Mouse (Mus musculus): ENCODE data around the gene Tssk1. TPM values are rescaled to one million over a fixed set of nuclear protein-coding genes. Genes with fewer than 3 reads are reported as not detected.
A peak's percentile ranks its signal among the peaks of the same experiment; 100 is the strongest.

Tssk1 gene
- total RNA-seq (2015) (not detected in 2 replicates), total RNA-seq (2017) (not detected in 2 replicates)

DNA sequence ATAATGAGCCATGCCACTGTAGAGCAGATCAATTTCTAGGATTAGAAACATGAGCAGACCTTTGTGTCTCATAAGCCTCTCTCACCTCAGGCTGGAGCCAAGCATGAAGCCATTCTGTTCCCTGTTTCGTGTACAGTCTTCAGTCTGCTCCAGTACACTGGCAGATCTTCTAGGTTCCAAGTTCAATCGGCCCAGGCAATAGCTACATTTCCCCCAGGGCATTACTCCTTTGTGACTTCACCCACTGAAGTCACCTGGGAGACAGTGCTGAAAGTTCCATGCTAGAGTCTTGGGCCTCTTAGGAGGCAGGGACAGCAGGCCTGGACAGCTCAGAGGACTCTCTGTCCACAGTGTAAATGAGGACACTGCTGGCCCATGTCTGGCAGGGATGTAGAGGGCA is at the start of gene Tssk1:
Tssk1 (plus strand) TSS at position 301 of the 400 bp plus-strand sequence.
- ATAC-seq (replicated peaks; ENCODE audit: poor library complexity) = no peak

DNA sequence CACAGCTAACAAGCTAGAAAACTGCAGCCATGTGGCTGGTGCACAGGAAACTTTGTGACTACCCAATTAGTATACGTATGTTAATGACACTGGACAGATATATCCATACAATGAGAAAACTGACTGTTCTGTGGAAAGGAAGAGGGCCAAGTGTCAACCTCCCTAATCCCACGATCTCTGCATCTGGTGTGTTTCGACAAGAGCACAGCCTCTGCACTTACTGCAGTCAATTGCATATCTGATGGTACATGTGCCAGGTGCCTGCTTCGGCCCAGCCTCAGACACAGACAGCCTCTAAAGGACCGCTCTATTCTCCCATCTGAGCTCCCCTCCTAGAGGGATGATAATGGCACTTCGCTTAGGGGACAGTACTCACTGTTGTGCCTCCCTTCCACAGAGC is 45.6 kb upstream of the Tssk1 start:
- ATAC-seq (replicated peaks; ENCODE audit: poor library complexity) = peak; percentile 88

DNA sequence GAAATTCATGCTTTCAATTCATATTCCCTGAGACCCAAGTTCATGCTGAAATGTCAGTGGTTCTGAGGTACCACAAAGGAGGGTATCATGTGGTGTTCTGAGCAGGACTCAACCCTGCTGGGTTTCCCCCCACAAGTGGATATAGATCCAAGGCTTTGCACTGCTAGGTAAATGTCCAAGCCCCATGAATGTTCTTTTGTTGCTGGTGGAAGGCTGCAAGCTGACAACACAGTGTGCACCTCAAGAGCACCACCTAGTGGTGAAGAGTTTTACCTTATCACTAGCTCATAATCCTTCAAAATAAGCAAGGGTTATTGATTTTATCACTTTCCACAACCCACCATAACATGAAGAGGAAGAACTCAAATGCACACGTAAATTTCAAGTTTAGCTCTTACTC is 45.1 kb upstream of the Tssk1 start:
- peak; percentile 79 for ATAC-seq (replicated peaks; ENCODE audit: poor library complexity)

DNA sequence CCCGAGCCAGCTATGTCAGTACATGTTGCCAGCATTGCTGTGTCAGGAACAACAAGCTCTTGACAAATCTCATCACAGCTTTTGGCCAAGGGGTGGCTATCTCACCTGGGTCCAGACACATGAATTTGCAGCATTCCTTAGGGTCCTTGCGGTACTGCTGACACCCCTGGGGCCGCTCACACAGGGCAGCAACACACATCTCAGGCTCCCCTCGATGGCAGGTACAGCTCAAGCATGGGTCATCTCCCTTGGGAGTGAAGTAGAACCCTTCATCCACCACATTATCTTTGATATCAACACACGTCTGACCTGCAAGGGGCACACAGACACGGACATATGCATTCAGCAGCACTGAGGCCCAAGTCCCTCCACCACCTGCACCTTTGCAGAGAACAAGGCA is 44.5 kb upstream of the Tssk1 start:
- no peak for ATAC-seq (replicated peaks; ENCODE audit: poor library complexity)

DNA sequence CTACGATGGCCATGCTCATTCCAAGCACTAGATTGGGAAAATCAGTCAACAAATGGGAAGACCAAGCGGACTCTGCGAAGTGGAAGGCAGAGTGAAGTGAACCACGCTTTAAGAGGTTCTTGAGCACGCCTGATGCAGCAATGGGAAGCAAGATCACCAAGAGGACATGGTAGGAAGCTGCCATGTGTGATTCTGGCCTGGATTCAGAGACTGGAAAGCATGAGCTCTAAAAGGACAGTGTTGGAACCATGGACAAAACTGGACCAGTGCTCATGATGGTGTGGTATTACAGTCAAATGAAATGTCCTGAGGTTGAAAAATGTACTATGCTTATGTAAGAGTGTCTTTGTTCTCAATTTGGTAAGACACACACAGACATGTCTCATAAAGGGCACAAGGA is 42.7 kb upstream of the Tssk1 start:
- no peak for ATAC-seq (replicated peaks; ENCODE audit: poor library complexity)

DNA sequence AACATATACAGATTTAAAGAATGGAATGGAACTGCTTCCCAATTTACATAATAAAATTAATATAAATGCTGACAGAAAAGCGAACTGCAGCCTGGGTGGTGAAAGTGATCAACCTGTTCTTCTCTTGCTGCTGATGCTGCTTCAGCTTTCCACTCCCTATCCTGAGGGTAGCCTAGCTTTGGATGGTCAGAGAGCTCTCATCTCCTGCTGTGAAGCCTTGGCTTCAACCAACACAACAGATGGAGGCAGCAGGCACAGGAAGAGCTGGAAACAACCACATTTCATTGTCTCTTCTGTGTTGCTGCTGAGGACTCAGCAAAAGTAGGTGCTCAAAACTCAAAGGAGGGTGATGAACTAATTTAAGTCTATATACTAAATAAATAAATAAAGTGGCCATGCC is 42.2 kb upstream of the Tssk1 start:
- ATAC-seq (replicated peaks; ENCODE audit: poor library complexity) = no peak

DNA sequence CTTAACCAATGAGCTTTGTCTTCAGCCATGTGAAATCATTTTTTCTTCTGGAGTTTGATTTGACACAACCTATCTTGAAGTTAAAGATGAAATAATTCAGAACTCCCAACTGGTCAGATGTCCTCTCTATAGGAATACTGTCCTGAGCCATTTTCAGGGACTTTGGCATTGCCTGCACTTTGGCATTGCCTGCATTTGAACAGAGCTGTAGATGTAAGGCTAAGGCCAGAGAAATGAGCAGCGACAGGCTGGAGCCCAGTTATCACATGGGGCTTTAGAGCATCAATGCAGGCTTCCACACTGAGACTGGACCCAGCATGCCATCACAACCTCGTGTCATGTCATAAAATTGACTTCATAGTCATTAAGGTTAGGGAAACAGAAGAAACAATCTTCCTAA is 40.8 kb upstream of the Tssk1 start:
- no peak for ATAC-seq (replicated peaks; ENCODE audit: poor library complexity)

DNA sequence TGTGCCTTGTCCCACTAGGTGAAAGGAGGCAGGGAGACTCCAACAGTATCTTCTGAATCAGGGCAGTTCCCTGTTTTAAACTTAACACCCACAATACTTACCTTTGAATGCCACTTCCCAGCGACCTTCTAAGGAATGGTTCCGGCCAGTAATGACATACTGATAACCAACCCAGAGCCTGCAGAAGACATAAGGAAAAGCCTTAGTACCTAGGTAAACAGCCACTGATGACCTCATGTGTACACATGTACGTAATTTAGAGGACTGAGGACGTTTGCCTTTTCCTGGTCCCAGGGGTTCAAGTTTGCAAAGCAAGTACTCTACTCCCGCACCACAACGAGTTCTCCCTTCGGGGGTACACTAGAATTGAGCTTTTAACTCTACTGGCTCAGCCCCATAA is 36.9 kb upstream of the Tssk1 start:
- ATAC-seq (replicated peaks; ENCODE audit: poor library complexity) = no peak

DNA sequence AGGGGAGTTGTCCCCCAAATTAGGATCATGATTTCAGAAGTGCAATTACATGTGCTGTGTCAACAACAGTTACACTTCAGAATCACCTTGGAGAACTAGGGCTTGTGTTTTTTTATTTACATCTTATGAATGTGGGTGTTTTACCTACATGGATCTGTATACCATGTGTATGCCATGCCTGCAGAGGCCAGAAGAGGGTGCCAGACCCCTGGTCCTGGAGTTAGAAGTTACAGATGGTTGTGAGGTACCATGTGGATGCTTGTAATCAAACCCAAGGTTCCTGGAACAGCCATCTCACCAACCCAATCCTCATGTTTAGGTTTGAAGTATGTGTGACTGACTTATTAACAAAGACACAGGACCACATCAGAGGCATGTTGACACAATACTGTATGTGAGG is 35.4 kb upstream of the Tssk1 start:
- peak; percentile 83 for ATAC-seq (replicated peaks; ENCODE audit: poor library complexity)

DNA sequence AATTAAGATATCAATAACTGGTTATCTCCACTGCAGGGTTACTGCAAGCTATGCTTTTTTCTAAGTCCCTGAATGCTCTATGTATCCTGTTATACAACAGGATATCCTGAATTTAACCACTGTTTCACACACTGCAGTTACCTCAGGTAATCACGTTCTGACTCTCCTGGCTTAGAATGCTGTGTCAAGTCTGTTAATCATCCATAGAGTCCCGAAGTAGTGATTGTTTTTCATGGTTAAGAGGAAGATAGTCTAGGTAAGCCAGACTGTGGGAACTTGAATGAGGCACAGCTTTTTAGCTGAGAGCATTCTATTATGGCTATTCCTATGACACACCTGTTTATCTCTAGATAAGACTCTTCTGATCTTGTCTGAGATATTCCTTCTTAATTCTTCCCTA is 28.7 kb upstream of the Tssk1 start:
- ATAC-seq (replicated peaks; ENCODE audit: poor library complexity) = no peak

DNA sequence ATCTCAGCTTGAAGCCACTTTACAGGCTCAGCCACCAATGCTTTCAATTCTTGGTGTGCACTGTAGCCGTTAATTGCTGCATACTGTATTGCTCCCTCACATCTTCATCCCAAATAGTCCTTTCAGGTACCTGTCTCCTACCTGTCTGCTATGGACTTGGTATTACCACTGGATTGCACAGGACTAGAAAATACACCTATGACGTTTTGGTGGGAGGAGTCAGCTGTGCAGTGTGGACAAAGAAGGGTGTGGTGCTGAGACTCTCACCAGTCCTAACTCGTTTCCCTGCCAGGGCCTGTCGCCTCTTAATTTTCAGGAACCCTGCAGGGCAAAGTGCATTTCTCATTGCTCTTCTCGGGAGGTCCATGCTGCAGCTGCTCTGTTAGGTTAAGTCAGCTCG is 28.3 kb upstream of the Tssk1 start:
- ATAC-seq (replicated peaks; ENCODE audit: poor library complexity) = 0 out of 2 replicates have a peak, but pooled peaks have one; percentile 11

DNA sequence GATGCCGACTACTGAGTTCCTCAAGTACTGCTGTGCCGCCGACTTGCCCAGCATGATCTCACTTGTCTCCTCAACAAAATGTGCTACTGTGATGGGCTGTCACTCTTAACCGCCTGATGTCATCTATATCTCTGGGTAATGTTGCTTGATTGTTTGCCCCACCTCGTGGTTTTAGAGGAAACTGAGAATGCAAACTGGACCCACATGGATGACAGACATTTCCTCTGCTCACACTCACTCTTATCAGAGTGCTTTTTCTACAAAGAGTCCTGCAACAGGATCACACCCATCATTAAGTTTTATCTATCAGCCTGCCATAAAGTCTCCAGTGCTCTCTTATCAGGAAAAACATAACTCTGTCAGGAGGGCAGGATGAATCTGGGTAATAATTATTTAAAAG is 22.8 kb upstream of the Tssk1 start:
- ATAC-seq (replicated peaks; ENCODE audit: poor library complexity) = peak; percentile 82

DNA sequence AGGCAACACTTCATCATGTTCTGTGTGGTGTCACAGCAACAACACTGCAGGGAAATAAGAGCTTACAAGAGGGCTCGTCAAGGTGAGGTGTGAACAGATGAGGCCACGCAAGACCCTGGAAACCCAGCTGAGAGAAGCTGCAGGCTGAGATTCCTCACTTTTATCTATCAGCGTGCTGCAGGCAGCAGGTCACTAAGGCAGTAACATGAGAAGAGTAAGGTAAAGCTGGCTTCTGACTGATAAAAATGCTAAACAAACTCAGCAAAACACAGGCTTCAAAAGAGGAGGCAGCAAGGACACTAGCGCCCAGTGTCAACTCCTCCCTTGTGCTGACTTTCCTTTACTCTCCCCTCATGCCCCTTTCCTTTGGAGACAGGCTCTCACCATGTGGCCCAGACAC is 21.0 kb upstream of the Tssk1 start:
- ATAC-seq (replicated peaks; ENCODE audit: poor library complexity) = peak; percentile 42

DNA sequence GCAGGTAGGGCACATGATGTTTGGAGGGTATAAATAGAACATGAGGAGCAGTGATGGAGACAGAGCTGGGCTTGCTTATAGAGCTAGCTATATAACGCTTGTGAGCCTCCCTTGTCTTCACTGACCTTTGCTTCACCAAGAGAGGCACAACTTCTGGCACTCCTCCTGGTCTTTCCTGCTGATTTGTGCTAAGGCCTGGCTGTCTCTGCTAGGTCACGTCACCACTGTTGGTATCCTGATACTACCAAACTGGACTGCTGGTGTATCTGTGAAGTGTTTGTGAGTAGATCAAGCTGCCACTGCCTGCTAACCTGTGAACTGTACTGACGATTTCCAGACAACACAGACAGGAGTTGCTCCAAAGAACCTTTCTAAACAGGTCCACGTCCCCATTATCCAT is 18.8 kb upstream of the Tssk1 start:
- ATAC-seq (replicated peaks; ENCODE audit: poor library complexity) = no peak

DNA sequence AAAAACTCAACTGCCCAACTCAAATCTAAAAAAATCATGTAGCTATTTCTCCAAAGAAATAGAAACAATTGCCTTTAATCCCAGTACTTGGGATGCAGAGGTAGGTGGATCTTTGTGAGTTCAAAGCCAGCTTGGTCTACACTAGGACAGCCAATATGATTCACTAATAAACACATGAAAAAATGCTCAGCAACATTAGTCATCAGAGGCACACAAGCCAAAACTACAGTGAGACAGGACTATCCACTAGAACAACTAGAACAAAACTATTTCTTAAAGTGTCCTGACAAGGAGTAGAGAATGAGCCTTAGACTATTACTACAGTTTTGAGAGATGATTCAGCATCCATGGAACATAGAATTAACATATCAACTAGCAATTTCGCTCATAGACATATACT is 17.9 kb upstream of the Tssk1 start:
- no peak for ATAC-seq (replicated peaks; ENCODE audit: poor library complexity)

DNA sequence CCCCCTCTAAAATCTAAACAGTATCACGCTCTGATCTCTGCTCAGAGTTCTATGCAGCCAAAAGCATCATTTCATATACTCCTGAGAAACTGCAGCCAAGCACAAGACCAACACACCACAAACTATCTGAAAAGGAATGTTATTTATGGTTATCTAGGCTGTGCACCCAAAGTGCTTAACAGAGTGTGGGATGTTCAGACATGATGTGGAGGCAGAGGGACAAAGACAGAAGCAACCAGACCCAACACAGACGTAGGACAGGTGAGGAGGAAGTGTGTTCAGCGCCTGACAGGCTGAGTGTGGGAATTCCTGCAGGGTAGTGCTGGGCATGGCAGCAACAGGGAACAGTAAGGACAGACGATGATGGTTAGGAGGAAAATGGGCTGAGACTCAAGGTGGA is 14.5 kb upstream of the Tssk1 start:
- ATAC-seq (replicated peaks; ENCODE audit: poor library complexity) = no peak

DNA sequence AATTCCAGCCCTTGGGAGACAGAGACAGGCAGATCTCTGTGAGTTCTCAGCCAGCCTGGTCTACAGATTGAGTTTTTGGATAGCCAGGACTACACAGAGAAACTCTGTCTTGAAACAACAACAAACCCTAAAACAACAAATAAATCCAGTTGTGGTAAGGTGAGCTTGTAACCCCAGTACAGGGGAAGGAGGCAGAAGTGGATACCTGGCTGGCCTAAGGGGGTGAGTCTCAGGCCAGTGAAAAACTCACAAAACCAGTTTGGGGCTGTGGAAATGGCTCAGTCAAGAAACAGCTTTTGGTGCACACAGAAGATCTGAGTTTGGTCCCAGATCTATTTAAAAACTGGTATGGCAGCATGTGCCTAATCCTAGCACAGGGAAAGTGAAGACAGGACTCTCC is 11.8 kb upstream of the Tssk1 start:
- ATAC-seq (replicated peaks; ENCODE audit: poor library complexity) = no peak

DNA sequence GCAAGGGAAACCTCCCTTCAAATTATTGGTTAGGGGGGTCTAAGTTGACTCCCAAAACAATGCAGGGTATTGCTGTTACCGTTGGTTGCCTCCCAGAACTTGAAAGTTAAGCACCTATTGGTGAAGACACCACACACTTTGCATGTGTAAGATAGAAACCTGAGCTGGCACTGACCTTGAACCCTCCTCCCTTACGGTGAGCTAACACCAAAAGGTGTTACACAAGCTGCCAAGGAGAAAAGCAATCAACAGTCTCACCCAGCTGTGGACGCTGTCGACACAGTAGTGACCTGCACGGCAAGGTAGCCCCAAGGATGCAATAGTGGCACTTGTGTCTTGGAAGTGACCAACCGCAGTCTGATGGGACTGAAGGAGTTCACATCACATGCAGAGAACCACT is 9.9 kb upstream of the Tssk1 start:
- no peak for ATAC-seq (replicated peaks; ENCODE audit: poor library complexity)

DNA sequence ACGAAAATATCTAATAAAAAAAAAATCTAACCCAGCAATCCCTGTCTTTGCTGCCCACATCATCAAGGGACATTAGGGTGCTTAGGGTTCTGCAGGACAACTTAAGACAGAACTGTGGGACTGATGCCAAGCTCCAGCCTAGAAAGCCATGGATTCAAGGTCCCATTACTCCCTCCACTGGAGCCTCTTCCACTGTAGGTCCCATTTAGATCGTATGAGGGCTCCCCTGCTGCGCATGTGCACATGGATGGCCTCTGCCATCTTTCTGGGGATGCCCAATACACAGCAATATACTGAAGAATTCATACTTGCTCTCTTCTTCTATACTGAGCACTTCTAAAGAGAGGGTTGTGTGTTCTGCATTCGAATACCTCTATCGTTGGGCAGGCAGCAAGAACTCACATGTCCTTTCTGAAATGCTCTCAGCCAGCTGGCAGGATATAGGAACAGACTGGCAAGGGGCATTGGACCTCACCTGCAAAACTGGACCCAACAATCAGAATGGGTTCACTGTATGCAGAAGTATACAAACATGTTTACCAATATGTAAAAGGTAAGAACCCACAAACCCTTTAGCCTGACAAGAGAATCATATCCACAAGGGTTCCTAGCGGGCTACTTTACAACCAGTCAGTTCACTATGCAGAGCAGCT is 4.2 kb upstream of the Tssk1 start:
- ATAC-seq (replicated peaks; ENCODE audit: poor library complexity) = no peak

DNA sequence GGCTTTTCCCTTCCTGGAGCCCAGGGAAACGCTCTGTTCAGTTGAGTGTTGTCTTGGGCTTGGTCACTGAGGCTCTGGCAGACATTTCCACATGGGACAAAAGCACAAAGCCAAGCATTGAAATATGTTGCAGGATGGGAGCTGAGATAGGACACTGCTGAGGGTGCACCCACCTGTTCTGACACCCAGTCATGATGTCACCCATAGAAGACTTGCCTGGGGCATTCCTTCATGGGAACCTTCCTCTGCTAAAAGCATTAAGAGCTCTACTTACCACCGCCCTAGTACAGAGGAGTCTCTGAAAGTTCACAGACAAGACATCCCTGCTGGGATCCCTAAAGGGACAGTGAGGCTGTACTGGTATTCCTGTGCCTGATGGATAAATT is 3.7 kb upstream of the Tssk1 start:
- ATAC-seq (replicated peaks; ENCODE audit: poor library complexity) = no peak

DNA sequence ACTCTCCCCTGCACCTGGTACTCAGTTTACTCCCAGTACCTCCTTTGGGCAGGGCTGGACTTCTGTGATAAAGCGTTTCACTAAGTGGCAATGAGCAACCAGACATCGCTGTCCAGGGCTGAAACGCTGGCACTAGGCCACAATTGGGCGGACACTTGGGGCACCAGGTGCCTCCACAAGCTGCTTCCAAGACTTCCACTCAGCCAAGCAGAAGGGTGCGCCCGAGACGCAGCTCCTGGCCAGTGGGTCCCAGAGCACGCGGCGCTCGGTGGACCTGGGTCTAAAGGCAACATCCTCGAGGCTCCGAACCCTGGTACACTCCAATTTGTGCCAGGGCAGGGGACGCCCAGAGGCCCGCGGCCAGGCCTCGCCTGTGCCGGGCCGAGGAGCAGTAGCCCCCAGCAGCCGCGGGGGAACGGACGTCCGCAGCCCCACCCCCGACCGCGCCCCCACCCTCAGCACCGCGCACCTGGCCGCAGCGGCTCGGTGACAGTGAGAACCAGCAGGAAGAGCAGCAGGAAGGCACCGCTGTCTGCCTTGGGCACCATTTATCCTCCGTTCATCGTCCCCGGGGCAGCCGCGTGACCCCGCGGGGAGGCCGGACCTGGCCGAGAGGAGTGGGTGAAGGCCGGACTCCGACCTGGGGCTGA is 3.0 kb upstream of the Tssk1 start:
- ATAC-seq (replicated peaks; ENCODE audit: poor library complexity) = peak; percentile 59

DNA sequence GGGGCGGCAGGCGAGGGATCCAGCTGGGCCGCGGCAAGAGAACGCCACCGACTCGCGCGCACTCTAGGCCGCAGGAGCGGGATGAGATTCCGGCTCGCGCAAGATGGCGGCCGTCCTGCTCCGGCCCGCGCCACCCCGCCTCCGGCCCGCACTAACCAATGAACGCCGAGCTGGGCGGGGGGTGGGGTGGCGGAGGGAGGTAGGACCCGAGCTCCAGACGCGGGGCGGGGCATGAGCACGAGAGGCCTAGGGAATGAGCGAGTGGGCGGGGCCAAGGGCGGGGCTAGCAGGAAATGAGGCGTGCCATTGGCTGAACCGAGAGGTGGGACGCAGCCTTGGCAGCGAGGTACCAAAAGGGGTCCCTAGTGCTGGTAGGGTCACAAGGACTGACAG is 2.5 kb upstream of the Tssk1 start, which contains the start of gene Gm20518:
Gm20518 (minus strand) TSS at position 105 of the 393 bp plus-strand sequence.
- ATAC-seq (replicated peaks; ENCODE audit: poor library complexity) = peak; percentile 94

DNA sequence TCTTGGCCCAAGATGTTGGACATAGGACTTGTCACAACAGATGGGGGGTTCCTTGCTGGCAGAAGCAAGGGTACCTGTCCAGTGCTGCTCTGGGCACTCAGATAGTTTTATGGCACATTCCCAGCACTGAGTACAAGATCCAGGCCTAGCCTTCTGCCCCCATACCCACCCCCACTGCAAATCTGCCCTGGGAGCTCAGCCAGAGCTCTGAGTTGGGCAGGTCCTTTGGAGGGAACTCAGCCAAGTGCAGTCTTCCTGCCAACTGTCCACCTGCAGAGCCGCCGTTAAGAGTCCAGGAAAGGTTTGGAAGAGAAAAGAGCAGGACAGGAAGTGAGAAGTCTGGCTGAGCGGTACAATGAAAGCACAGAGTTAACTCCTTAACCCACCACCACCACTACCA is 1.4 kb upstream of the Tssk1 start:
- ATAC-seq (replicated peaks; ENCODE audit: poor library complexity) = no peak
